Mouse (Mus musculus): ENCODE measurements at regions not wholly inside any gene's neighbourhood (a gene's known extent, or its start where the extent isn't known, plus 50 kb on each side); places are given as distances from the start of the nearest gene placed in this dataset.

- no peak for ATAC-seq
- Histone ChIP-seq H3K36me3 (ENCODE audit: control insufficient read depth, insufficient read depth, low read length) (no peaks in the 10 kb centered on the region), H3K27ac (ENCODE audit: low read length) (no peak overlapping the region), H3K27me3 (replicated peaks; ENCODE audit: control insufficient read depth, insufficient read depth, low read length) (no peaks in the 10 kb centered on the region), H3K4me1 (ENCODE audit: control insufficient read depth, insufficient read depth, low read length) (0 out of 2 replicates have a peak, but pooled peaks cover 3% of the 10 kb centered on the region), H3K9ac (ENCODE audit: low read depth, low read length) (no peak overlapping the region), H3K4me2 (ENCODE audit: low read depth, low read length) (no peak overlapping the region), H3K9me3 (ENCODE audit: control insufficient read depth, low read length) (no peaks in the 10 kb centered on the region), H3K4me3 (ENCODE audit: low read length) (no peak overlapping the region)
- WGBS, result 43% methylated on average over 7 of the region's 7 CpGs
These were observed 100.4 kb upstream of the Ranbp3l start for GRCm38 (mm10) chr15:8867160-8867891.

GRCm38 (mm10) chr15:8865089-8865933 is 102.4 kb upstream of the Ranbp3l start:
- WGBS, result 62% methylated on average over 8 of the region's 8 CpGs
- H3K27me3 ChIP-seq (replicated peaks; ENCODE audit: control insufficient read depth, insufficient read depth, low read length), result no peaks in the 10 kb centered on the region

GRCm38 (mm10) chr15:8856419-8857084 is 111.2 kb upstream of the Ranbp3l start:
- H3K27me3 ChIP-seq (replicated peaks; ENCODE audit: control insufficient read depth, insufficient read depth, low read length), result no peaks in the 10 kb centered on the region
- WGBS, result 69% methylated on average over 11 of the region's 11 CpGs
- no peak for ATAC-seq
- H3K9ac ChIP-seq (ENCODE audit: low read depth, low read length), result no peak overlapping the region
- H3K4me1 ChIP-seq (ENCODE audit: control insufficient read depth, insufficient read depth, low read length), result no peaks in the 10 kb centered on the region
- no peaks in the 10 kb centered on the region for H3K36me3 ChIP-seq (ENCODE audit: control insufficient read depth, insufficient read depth, low read length)
- H3K4me2 ChIP-seq (ENCODE audit: low read depth, low read length), result no peak overlapping the region
- H3K9me3 ChIP-seq (ENCODE audit: control insufficient read depth, low read length), result no peaks in the 10 kb centered on the region
- H3K27ac ChIP-seq (ENCODE audit: low read length), result no peak overlapping the region
- no peak overlapping the region for H3K4me3 ChIP-seq (ENCODE audit: low read length)

More at GRCm38 (mm10) chr15:8865089-8865933, 102.4 kb upstream of the Ranbp3l start:
- Histone ChIP-seq H3K4me1 (ENCODE audit: control insufficient read depth, insufficient read depth, low read length) (0 out of 2 replicates have a peak, but pooled peaks cover 3% of the 10 kb centered on the region), H3K4me2 (ENCODE audit: low read depth, low read length) (no peak overlapping the region), H3K4me3 (ENCODE audit: low read length) (no peak overlapping the region), H3K9ac (ENCODE audit: low read depth, low read length) (no peak overlapping the region), H3K27ac (ENCODE audit: low read length) (no peak overlapping the region), H3K36me3 (ENCODE audit: control insufficient read depth, insufficient read depth, low read length) (no peaks in the 10 kb centered on the region), H3K9me3 (ENCODE audit: control insufficient read depth, low read length) (no peaks in the 10 kb centered on the region)
- ATAC-seq, result no peak

GRCm38 (mm10) chr15:8855511-8855910 is 112.2 kb upstream of the Ranbp3l start:
- no peak overlapping the region for H3K4me3 ChIP-seq (ENCODE audit: low read length)
- H3K9me3 ChIP-seq (ENCODE audit: control insufficient read depth, low read length), result no peaks in the 10 kb centered on the region
- WGBS, result 89% methylated on average over 3 of the region's 3 CpGs
- no peaks in the 10 kb centered on the region for H3K4me1 ChIP-seq (ENCODE audit: control insufficient read depth, insufficient read depth, low read length)
- H3K27ac ChIP-seq (ENCODE audit: low read length), result no peak overlapping the region
- no peak overlapping the region for H3K9ac ChIP-seq (ENCODE audit: low read depth, low read length)
- no peaks in the 10 kb centered on the region for H3K36me3 ChIP-seq (ENCODE audit: control insufficient read depth, insufficient read depth, low read length)
- no peak for ATAC-seq
- no peaks in the 10 kb centered on the region for H3K27me3 ChIP-seq (replicated peaks; ENCODE audit: control insufficient read depth, insufficient read depth, low read length)
- H3K4me2 ChIP-seq (ENCODE audit: low read depth, low read length), result no peak overlapping the region

GRCm38 (mm10) chr15:8854336-8854735 is 113.4 kb upstream of the Ranbp3l start:
- Histone ChIP-seq H3K4me3 (ENCODE audit: low read length) (no peak overlapping the region), H3K9ac (ENCODE audit: low read depth, low read length) (no peak overlapping the region), H3K36me3 (ENCODE audit: control insufficient read depth, insufficient read depth, low read length) (no peaks in the 10 kb centered on the region), H3K4me1 (ENCODE audit: control insufficient read depth, insufficient read depth, low read length) (no peaks in the 10 kb centered on the region), H3K9me3 (ENCODE audit: control insufficient read depth, low read length) (no peaks in the 10 kb centered on the region), H3K27me3 (replicated peaks; ENCODE audit: control insufficient read depth, insufficient read depth, low read length) (no peaks in the 10 kb centered on the region), H3K27ac (ENCODE audit: low read length) (no peak overlapping the region), H3K4me2 (ENCODE audit: low read depth, low read length) (no peak overlapping the region)
- ATAC-seq, result no peak
- WGBS, result 78% methylated on average over 7 of the region's 7 CpGs

- Histone ChIP-seq H3K9me3 (ENCODE audit: control insufficient read depth, low read length) (no peaks in the 10 kb centered on the region), H3K27me3 (replicated peaks; ENCODE audit: control insufficient read depth, insufficient read depth, low read length) (no peaks in the 10 kb centered on the region), H3K27ac (ENCODE audit: low read length) (no peak overlapping the region), H3K4me2 (ENCODE audit: low read depth, low read length) (no peak overlapping the region), H3K4me1 (ENCODE audit: control insufficient read depth, insufficient read depth, low read length) (no peaks in the 10 kb centered on the region), H3K36me3 (ENCODE audit: control insufficient read depth, insufficient read depth, low read length) (no peaks in the 10 kb centered on the region), H3K4me3 (ENCODE audit: low read length) (no peak overlapping the region), H3K9ac (ENCODE audit: low read depth, low read length) (no peak overlapping the region)
- ATAC-seq, result no peak
- WGBS, result 100% methylated on average over 1 of the region's 1 CpGs
These were observed 116.8 kb upstream of the Ranbp3l start for GRCm38 (mm10) chr15:8850996-8851395.

GRCm38 (mm10) chr15:8849413-8849812 is 118.3 kb upstream of the Ranbp3l start:
- no peak overlapping the region for H3K4me3 ChIP-seq (ENCODE audit: low read length)
- no peaks in the 10 kb centered on the region for H3K27me3 ChIP-seq (replicated peaks; ENCODE audit: control insufficient read depth, insufficient read depth, low read length)
- no peaks in the 10 kb centered on the region for H3K4me1 ChIP-seq (ENCODE audit: control insufficient read depth, insufficient read depth, low read length)
- 61% methylated on average over 5 of the region's 5 CpGs for WGBS
- no peaks in the 10 kb centered on the region for H3K36me3 ChIP-seq (ENCODE audit: control insufficient read depth, insufficient read depth, low read length)
- H3K27ac ChIP-seq (ENCODE audit: low read length), result no peak overlapping the region
- no peak for ATAC-seq
- H3K9ac ChIP-seq (ENCODE audit: low read depth, low read length), result no peak overlapping the region
- no peaks in the 10 kb centered on the region for H3K9me3 ChIP-seq (ENCODE audit: control insufficient read depth, low read length)
- H3K4me2 ChIP-seq (ENCODE audit: low read depth, low read length), result no peak overlapping the region

GRCm38 (mm10) chr15:8842129-8842528 is 125.6 kb upstream of the Ranbp3l start:
- no peak overlapping the region for H3K4me3 ChIP-seq (ENCODE audit: low read length)
- WGBS, result 30% methylated on average over 9 of the region's 9 CpGs
- H3K27ac ChIP-seq (ENCODE audit: low read length), result no peak overlapping the region
- H3K9me3 ChIP-seq (ENCODE audit: control insufficient read depth, low read length), result no peaks in the 10 kb centered on the region
- H3K27me3 ChIP-seq (replicated peaks; ENCODE audit: control insufficient read depth, insufficient read depth, low read length), result no peaks in the 10 kb centered on the region
- no peaks in the 10 kb centered on the region for H3K4me1 ChIP-seq (ENCODE audit: control insufficient read depth, insufficient read depth, low read length)
- no peaks in the 10 kb centered on the region for H3K36me3 ChIP-seq (ENCODE audit: control insufficient read depth, insufficient read depth, low read length)
- H3K9ac ChIP-seq (ENCODE audit: low read depth, low read length), result no peak overlapping the region
- ATAC-seq, result no peak
- H3K4me2 ChIP-seq (ENCODE audit: low read depth, low read length), result no peak overlapping the region

GRCm38 (mm10) chr15:8839462-8839861 is 128.3 kb upstream of the Ranbp3l start:
- Histone ChIP-seq H3K4me3 (ENCODE audit: low read length) (no peak overlapping the region), H3K9ac (ENCODE audit: low read depth, low read length) (no peak overlapping the region), H3K36me3 (ENCODE audit: control insufficient read depth, insufficient read depth, low read length) (no peaks in the 10 kb centered on the region), H3K27me3 (replicated peaks; ENCODE audit: control insufficient read depth, insufficient read depth, low read length) (no peaks in the 10 kb centered on the region), H3K4me2 (ENCODE audit: low read depth, low read length) (no peak overlapping the region), H3K27ac (ENCODE audit: low read length) (no peak overlapping the region), H3K9me3 (ENCODE audit: control insufficient read depth, low read length) (no peaks in the 10 kb centered on the region), H3K4me1 (ENCODE audit: control insufficient read depth, insufficient read depth, low read length) (no peaks in the 10 kb centered on the region)
- WGBS, result 77% methylated on average over 1 of the region's 1 CpGs
- no peak for ATAC-seq
